Mouse (Mus musculus) limb, embryonic 15.5 days (tissue): ENCODE results near the gene Bclaf1. TPM values are rescaled to one million over a fixed set of nuclear protein-coding genes. Genes with fewer than 3 reads are reported as not detected.

Experiments used
- ATAC-seq: fragments of 200-750 bp; cut with Nextera tagmentation; 2 replicates; pipeline ENCODE4 v1.8.0; 2017; ENCODE audit warnings: low read depth, moderate TSS enrichment; ENCODE audit not compliant: insufficient number of reproducible peaks, low FRiP score, low TSS enrichment
- H3K27ac ChIP-seq: fragments of 300-500 bp; sonication (generic); 2 replicates; pipeline ENCODE4 v1.5.1; 2015; ENCODE audit warnings: moderate library complexity, mild to moderate bottlenecking, inconsistent platforms
- H3K27me3 ChIP-seq: fragments of 300-500 bp; sonication (generic); 2 replicates; pipeline ENCODE4 v1.6.1; 2015; ENCODE audit warnings: inconsistent platforms
- H3K36me3 ChIP-seq: fragments of 300-500 bp; sonication (generic); 2 replicates; pipeline ENCODE4 v1.6.1; 2015; ENCODE audit warnings: inconsistent platforms
- H3K4me1 ChIP-seq: fragments of 300-500 bp; sonication (generic); 2 replicates; pipeline ENCODE4 v1.6.1; 2015; ENCODE audit warnings: inconsistent platforms
- H3K4me2 ChIP-seq: fragments of 300-500 bp; sonication (generic); 2 replicates; pipeline ENCODE4 v1.6.1; 2015; ENCODE audit warnings: mild to moderate bottlenecking, inconsistent platforms
- H3K4me3 ChIP-seq: fragments of 300-500 bp; sonication (generic); 2 replicates; pipeline ENCODE4 v1.5.1; 2015; ENCODE audit warnings: mild to moderate bottlenecking, inconsistent platforms
- H3K9ac ChIP-seq: fragments of 300-500 bp; sonication (generic); 2 replicates; pipeline ENCODE4 v1.6.1; 2015; ENCODE audit warnings: inconsistent platforms
- H3K9me3 ChIP-seq: fragments of 300-500 bp; sonication (generic); 2 replicates; pipeline ENCODE4 v1.6.1; 2016; ENCODE audit warnings: inconsistent platforms
- WGBS: fragments of 180-500 bp; shearing (Covaris S2); methylation state at CpG from one replicate; pipeline ENCODE4 v1.1.7; 2015; 5-methylcytosine and 5-hydroxymethylcytosine counted together
- polyA plus RNA-seq: library from polyadenylated mRNA; unstranded; fragments of >200 nt; fragmentation: Nextera tagmentation; extraction: Ambion mirVana; gene quantifications from 2 replicates; pipeline ENCODE4 v1.2.1, GENCODE M21; 2015

Bclaf1 gene
- polyA plus RNA-seq, result 108 and 112 TPM in 2 replicates

GRCm38 (mm10) chr10:20311918-20312735 is at the start of gene Bclaf1:
TSS of gene Bclaf1 (plus strand) at chr10:20312469.
- ATAC-seq, result peak; percentile 99
- Histone ChIP-seq H3K4me2 (peak within 1 kb of the TSS; percentile 57), H3K27me3 (no peaks in the 10 kb centered on the region), H3K9me3 (no peaks in the 10 kb centered on the region), H3K9ac (peak within 1 kb of the TSS; percentile 95), H3K4me3 (peak within 1 kb of the TSS; percentile 70), H3K4me1 (peaks cover 15% of the 10 kb centered on the region), H3K27ac (peak within 1 kb of the TSS; percentile 100), H3K36me3 (no peaks in the 10 kb centered on the region)
- under 1% methylated on average over 84 of the region's 84 CpGs for WGBS

GRCm38 (mm10) chr10:20262896-20263295 is 49.4 kb upstream of the Bclaf1 start:
- H3K4me2 ChIP-seq, result no peak overlapping the region
- no peaks in the 10 kb centered on the region for H3K36me3 ChIP-seq
- no peak for ATAC-seq
- H3K9ac ChIP-seq, result no peak overlapping the region
- no peak overlapping the region for H3K27ac ChIP-seq
- H3K9me3 ChIP-seq, result no peaks in the 10 kb centered on the region
- H3K4me1 ChIP-seq, result no peaks in the 10 kb centered on the region
- H3K4me3 ChIP-seq, result no peak overlapping the region
- H3K27me3 ChIP-seq, result no peaks in the 10 kb centered on the region
- 84% methylated on average over 6 of the region's 6 CpGs for WGBS

- no peak overlapping the region for H3K9ac ChIP-seq
- H3K4me2 ChIP-seq, result no peak overlapping the region
- H3K27ac ChIP-seq, result no peak overlapping the region
- no peaks in the 10 kb centered on the region for H3K9me3 ChIP-seq
- 91% methylated on average over 7 of the region's 7 CpGs for WGBS
- no peaks in the 10 kb centered on the region for H3K27me3 ChIP-seq
- no peaks in the 10 kb centered on the region for H3K4me1 ChIP-seq
- no peaks in the 10 kb centered on the region for H3K36me3 ChIP-seq
- no peak for ATAC-seq
- H3K4me3 ChIP-seq, result no peak overlapping the region
Measured at GRCm38 (mm10) chr10:20264479-20264878, 47.8 kb upstream of the Bclaf1 start.

GRCm38 (mm10) chr10:20267032-20267431 is 45.2 kb upstream of the Bclaf1 start:
- no peak for ATAC-seq
- no peak overlapping the region for H3K27ac ChIP-seq
- no peaks in the 10 kb centered on the region for H3K4me1 ChIP-seq
- H3K9ac ChIP-seq, result no peak overlapping the region
- H3K4me2 ChIP-seq, result no peak overlapping the region
- no peaks in the 10 kb centered on the region for H3K9me3 ChIP-seq
- H3K36me3 ChIP-seq, result no peaks in the 10 kb centered on the region
- H3K4me3 ChIP-seq, result no peak overlapping the region
- H3K27me3 ChIP-seq, result no peaks in the 10 kb centered on the region; the same call in 1 of the 2 replicates
- WGBS, result 57% methylated on average over 10 of the region's 10 CpGs

GRCm38 (mm10) chr10:20268945-20269344 is 43.3 kb upstream of the Bclaf1 start:
- H3K27ac ChIP-seq, result no peak overlapping the region
- no peak for ATAC-seq
- peaks cover 10% of the 10 kb centered on the region; the same call in 1 of the 2 replicates for H3K27me3 ChIP-seq
- 42% methylated on average over 7 of the region's 7 CpGs for WGBS
- no peak overlapping the region for H3K4me2 ChIP-seq
- no peaks in the 10 kb centered on the region for H3K4me1 ChIP-seq
- no peaks in the 10 kb centered on the region for H3K36me3 ChIP-seq
- no peak overlapping the region for H3K4me3 ChIP-seq
- H3K9me3 ChIP-seq, result no peaks in the 10 kb centered on the region
- H3K9ac ChIP-seq, result no peak overlapping the region

- H3K27me3 ChIP-seq, result peaks cover 10% of the 10 kb centered on the region; the same call in 1 of the 2 replicates
- no peak overlapping the region for H3K9ac ChIP-seq
- H3K9me3 ChIP-seq, result no peaks in the 10 kb centered on the region
- H3K4me3 ChIP-seq, result no peak overlapping the region
- no peak overlapping the region for H3K27ac ChIP-seq
- WGBS, result 83% methylated on average over 5 of the region's 5 CpGs
- no peaks in the 10 kb centered on the region for H3K36me3 ChIP-seq
- no peak overlapping the region for H3K4me2 ChIP-seq
- no peaks in the 10 kb centered on the region for H3K4me1 ChIP-seq
- ATAC-seq, result no peak
Measured at GRCm38 (mm10) chr10:20272380-20272779, 39.9 kb upstream of the Bclaf1 start.

- Histone ChIP-seq H3K4me2 (no peak overlapping the region), H3K9me3 (no peaks in the 10 kb centered on the region), H3K4me3 (no peak overlapping the region), H3K27ac (no peak overlapping the region), H3K4me1 (no peaks in the 10 kb centered on the region), H3K27me3 (peaks cover 10% of the 10 kb centered on the region; the same call in 1 of the 2 replicates), H3K36me3 (no peaks in the 10 kb centered on the region), H3K9ac (no peak overlapping the region)
- ATAC-seq, result no peak
- 63% methylated on average over 15 of the region's 15 CpGs for WGBS
Measured at GRCm38 (mm10) chr10:20273278-20273677, 39.0 kb upstream of the Bclaf1 start.

GRCm38 (mm10) chr10:20274022-20274421 is 38.2 kb upstream of the Bclaf1 start:
- H3K9me3 ChIP-seq, result no peaks in the 10 kb centered on the region
- H3K4me3 ChIP-seq, result no peak overlapping the region
- no peaks in the 10 kb centered on the region for H3K4me1 ChIP-seq
- WGBS, result 86% methylated on average over 9 of the region's 9 CpGs
- H3K27me3 ChIP-seq, result peaks cover 10% of the 10 kb centered on the region; the same call in 1 of the 2 replicates
- no peak for ATAC-seq
- H3K27ac ChIP-seq, result no peak overlapping the region
- no peaks in the 10 kb centered on the region for H3K36me3 ChIP-seq
- no peak overlapping the region for H3K4me2 ChIP-seq
- H3K9ac ChIP-seq, result no peak overlapping the region

- no peaks in the 10 kb centered on the region for H3K36me3 ChIP-seq
- peaks cover 8% of the 10 kb centered on the region for H3K4me1 ChIP-seq
- H3K27me3 ChIP-seq, result no peaks in the 10 kb centered on the region
- H3K9ac ChIP-seq, result no peak overlapping the region
- 45% methylated on average over 2 of the region's 2 CpGs for WGBS
- no peak overlapping the region for H3K4me2 ChIP-seq
- no peaks in the 10 kb centered on the region for H3K9me3 ChIP-seq
- no peak for ATAC-seq
- no peak overlapping the region for H3K4me3 ChIP-seq
- H3K27ac ChIP-seq, result no peak overlapping the region
Measured at GRCm38 (mm10) chr10:20281456-20281855, 30.8 kb upstream of the Bclaf1 start.

GRCm38 (mm10) chr10:20285289-20285975 is 26.8 kb upstream of the Bclaf1 start:
- no peaks in the 10 kb centered on the region for H3K27me3 ChIP-seq
- no peak for ATAC-seq
- peaks cover 13% of the 10 kb centered on the region for H3K4me1 ChIP-seq
- H3K4me3 ChIP-seq, result no peak overlapping the region
- H3K9me3 ChIP-seq, result no peaks in the 10 kb centered on the region
- H3K36me3 ChIP-seq, result no peaks in the 10 kb centered on the region
- no peak overlapping the region for H3K27ac ChIP-seq
- no peak overlapping the region for H3K9ac ChIP-seq
- H3K4me2 ChIP-seq, result no peak overlapping the region
- 32% methylated on average over 10 of the region's 10 CpGs for WGBS

GRCm38 (mm10) chr10:20285994-20286836 is 26.1 kb upstream of the Bclaf1 start:
- Histone ChIP-seq H3K36me3 (no peaks in the 10 kb centered on the region), H3K27me3 (no peaks in the 10 kb centered on the region), H3K4me1 (peaks cover 14% of the 10 kb centered on the region), H3K4me3 (no peak overlapping the region), H3K9ac (no peak overlapping the region), H3K4me2 (peak overlapping the region; percentile 5; the same call in 1 of the 2 replicates), H3K27ac (no peak overlapping the region), H3K9me3 (no peaks in the 10 kb centered on the region)
- ATAC-seq, result peak; percentile 69; the same call in 1 of the 2 replicates
- WGBS, result 34% methylated on average over 15 of the region's 15 CpGs
